Mouse (Mus musculus): ENCODE data around the gene Dgkh. TPM values are rescaled to one million over a fixed set of nuclear protein-coding genes. Genes with fewer than 3 reads are reported as not detected.

Gene Dgkh
- 0.33 and 0.48 TPM in 2 replicates for polyA plus RNA-seq (2015; fragmentation: Nextera tagmentation; extraction: Ambion mirVana)

GRCm38 (mm10) chr14:78732617-78733312 lies at the start of gene Dgkh:
Gene Dgkh (minus strand): TSS chr14:78732776.
- Histone ChIP-seq H3K9ac (replicated peaks) (peak within 1 kb of the TSS; percentile 61), H3K4me2 (ENCODE audit: low read depth, low read length) (peak within 1 kb of the TSS; percentile 93), H3K27ac (ENCODE audit: low read depth) (peak within 1 kb of the TSS; percentile 68), H3K36me3 (replicated peaks; ENCODE audit: insufficient read depth, low read length) (no peaks in the 10 kb centered on the region), H3K27me3 (ENCODE audit: insufficient read depth, low read length) (peaks cover 20% of the 10 kb centered on the region), H3K4me1 (ENCODE audit: insufficient read depth) (peaks cover 12% of the 10 kb centered on the region), H3K9me3 (ENCODE audit: low read length) (no peaks in the 10 kb centered on the region), H3K4me3 (ENCODE audit: low read depth, low read length) (peak within 1 kb of the TSS; percentile 67)
- peak; percentile 91 for ATAC-seq
- peak; percentile 88 for DNase-seq
- no peak for TF ChIP-seq CTCF (IDR thresholded peaks at IDR 0.05; ENCODE audit: low read depth)
- TF ChIP-seq EP300 (IDR thresholded peaks at IDR 0.05; ENCODE audit: low read depth), result no peak
- under 1% methylated on average over 33 of the region's 71 CpGs for WGBS (ENCODE audit: insufficient replicate concordance)

DNA sequence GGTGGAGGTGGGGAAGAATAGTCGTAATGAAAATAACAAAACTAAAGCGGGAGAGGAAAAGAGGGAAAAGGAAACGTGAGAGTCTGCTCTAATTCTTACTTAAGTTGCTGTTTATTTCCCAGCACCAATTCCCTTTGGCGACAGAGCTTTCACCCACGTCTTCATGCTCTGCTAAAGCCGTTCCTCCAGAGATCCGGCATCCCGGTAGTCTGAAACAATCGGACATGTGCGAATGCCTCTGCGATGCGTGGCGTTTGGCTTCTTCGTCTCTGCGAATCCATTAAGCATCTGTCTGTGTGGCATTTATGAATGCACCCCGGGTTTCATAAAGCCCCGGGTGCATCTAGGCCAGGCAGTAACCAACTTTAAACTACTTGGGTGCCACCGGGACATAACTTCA lies 44.6 kb upstream of the Dgkh start:
- no peaks in the 10 kb centered on the region for H3K4me1 ChIP-seq (ENCODE audit: insufficient read depth)
- DNase-seq (no peak), ATAC-seq (no peak)
- no peak overlapping the region for H3K4me3 ChIP-seq (ENCODE audit: low read depth, low read length)
- no peak overlapping the region for H3K9ac ChIP-seq (replicated peaks)
- H3K9me3 ChIP-seq (ENCODE audit: low read length), result no peaks in the 10 kb centered on the region
- TF ChIP-seq EP300 (IDR thresholded peaks at IDR 0.05; ENCODE audit: low read depth) (no peak), CTCF (IDR thresholded peaks at IDR 0.05; ENCODE audit: low read depth) (no peak)
- no peak overlapping the region for H3K4me2 ChIP-seq (ENCODE audit: low read depth, low read length)
- no peak overlapping the region for H3K27ac ChIP-seq (ENCODE audit: low read depth)
- no peaks in the 10 kb centered on the region for H3K36me3 ChIP-seq (replicated peaks; ENCODE audit: insufficient read depth, low read length)
- no peaks in the 10 kb centered on the region for H3K27me3 ChIP-seq (ENCODE audit: insufficient read depth, low read length)
- 79% methylated on average over 18 of the region's 18 CpGs for WGBS (ENCODE audit: insufficient replicate concordance)

- H3K36me3 ChIP-seq (replicated peaks; ENCODE audit: insufficient read depth, low read length), result no peaks in the 10 kb centered on the region
- no peak overlapping the region for H3K9ac ChIP-seq (replicated peaks)
- TF ChIP-seq CTCF (IDR thresholded peaks at IDR 0.05; ENCODE audit: low read depth) (no peak), EP300 (IDR thresholded peaks at IDR 0.05; ENCODE audit: low read depth) (no peak)
- no peaks in the 10 kb centered on the region for H3K4me1 ChIP-seq (ENCODE audit: insufficient read depth)
- H3K27ac ChIP-seq (ENCODE audit: low read depth), result no peak overlapping the region
- H3K4me2 ChIP-seq (ENCODE audit: low read depth, low read length), result no peak overlapping the region
- ATAC-seq (no peak), DNase-seq (no peak)
- no peaks in the 10 kb centered on the region for H3K9me3 ChIP-seq (ENCODE audit: low read length)
- 56% methylated on average over 8 of the region's 8 CpGs for WGBS (ENCODE audit: insufficient replicate concordance)
- no peaks in the 10 kb centered on the region for H3K27me3 ChIP-seq (ENCODE audit: insufficient read depth, low read length)
- H3K4me3 ChIP-seq (ENCODE audit: low read depth, low read length), result no peak overlapping the region
Measured at GRCm38 (mm10) chr14:78776659-78777058, 44.1 kb upstream of the Dgkh start.

DNA sequence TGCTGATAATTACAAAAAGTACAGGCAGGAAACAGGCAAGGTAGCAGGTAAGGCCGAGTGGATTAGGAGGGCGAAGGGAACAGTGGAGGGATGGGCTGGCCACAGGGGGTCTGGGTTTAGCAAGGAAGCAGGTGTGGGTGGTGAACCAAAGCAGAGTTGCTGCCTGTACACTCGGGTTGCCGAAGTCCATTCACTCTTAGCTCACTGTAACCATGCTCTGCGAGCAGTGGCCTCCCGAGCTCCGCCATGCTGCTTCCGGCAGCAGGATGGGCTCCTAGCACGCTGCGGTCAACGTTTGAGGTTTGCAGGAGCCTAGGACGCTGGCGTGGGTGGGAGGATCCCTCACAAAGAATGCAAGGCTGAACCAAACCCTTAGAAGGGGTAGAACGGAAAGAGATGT lies 43.1 kb upstream of the Dgkh start:
- H3K36me3 ChIP-seq (replicated peaks; ENCODE audit: insufficient read depth, low read length), result no peaks in the 10 kb centered on the region
- no peak overlapping the region for H3K4me2 ChIP-seq (ENCODE audit: low read depth, low read length)
- H3K27ac ChIP-seq (ENCODE audit: low read depth), result no peak overlapping the region
- H3K9me3 ChIP-seq (ENCODE audit: low read length), result no peaks in the 10 kb centered on the region
- H3K27me3 ChIP-seq (ENCODE audit: insufficient read depth, low read length), result no peaks in the 10 kb centered on the region
- H3K4me3 ChIP-seq (ENCODE audit: low read depth, low read length), result no peak overlapping the region
- ATAC-seq (no peak), DNase-seq (no peak)
- no peak for TF ChIP-seq EP300 (IDR thresholded peaks at IDR 0.05; ENCODE audit: low read depth)
- no peaks in the 10 kb centered on the region for H3K4me1 ChIP-seq (ENCODE audit: insufficient read depth)
- 68% methylated on average over 14 of the region's 14 CpGs for WGBS (ENCODE audit: insufficient replicate concordance)
- H3K9ac ChIP-seq (replicated peaks), result no peak overlapping the region

DNA sequence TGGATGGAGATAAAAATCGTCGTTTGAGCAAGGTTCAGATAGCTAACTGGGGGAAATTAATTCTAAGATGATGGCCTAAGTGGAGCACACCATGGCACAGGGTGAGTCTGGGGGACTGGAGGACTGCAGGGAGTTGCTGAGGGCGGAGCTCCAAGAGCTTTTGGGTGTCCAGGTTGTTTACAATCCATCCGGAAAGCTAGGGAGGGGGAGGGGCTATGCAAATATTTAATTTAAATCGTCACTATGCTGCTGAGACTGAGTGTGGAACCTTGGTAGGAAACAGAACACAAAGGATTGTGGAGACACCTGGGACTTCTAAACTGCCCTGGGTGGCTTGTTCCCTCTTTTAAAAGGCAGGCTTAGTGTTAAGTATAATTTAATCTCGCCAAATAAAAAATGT lies 42.6 kb upstream of the Dgkh start:
- ATAC-seq, result no peak

DNA sequence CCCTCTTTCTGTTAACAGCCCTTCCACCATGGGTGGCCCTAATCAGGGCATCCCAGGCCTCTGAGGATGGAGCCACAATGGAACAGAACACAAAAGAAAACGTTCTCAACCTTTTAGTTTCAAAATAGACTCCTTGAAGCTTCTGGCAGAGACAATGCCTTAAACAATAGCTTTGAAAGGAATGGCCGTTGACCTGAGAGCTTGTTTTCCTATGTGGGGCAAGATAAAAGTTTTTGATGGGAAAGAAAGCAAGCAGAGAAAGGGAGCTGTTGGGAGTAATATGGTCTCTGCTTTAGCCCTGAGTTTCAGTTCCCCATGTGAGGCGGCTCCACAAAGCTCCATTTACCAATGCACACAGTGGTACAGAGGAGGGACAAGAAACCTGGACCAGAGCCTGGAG lies 37.9 kb upstream of the Dgkh start:
- DNase-seq (no peak), ATAC-seq (no peak)
- Histone ChIP-seq H3K36me3 (replicated peaks; ENCODE audit: insufficient read depth, low read length) (no peaks in the 10 kb centered on the region), H3K9ac (replicated peaks) (no peak overlapping the region), H3K27ac (ENCODE audit: low read depth) (no peak overlapping the region), H3K27me3 (ENCODE audit: insufficient read depth, low read length) (no peaks in the 10 kb centered on the region), H3K4me3 (ENCODE audit: low read depth, low read length) (no peak overlapping the region), H3K4me1 (ENCODE audit: insufficient read depth) (no peaks in the 10 kb centered on the region), H3K4me2 (ENCODE audit: low read depth, low read length) (no peak overlapping the region), H3K9me3 (ENCODE audit: low read length) (no peaks in the 10 kb centered on the region)
- WGBS (ENCODE audit: insufficient replicate concordance), result 36% methylated on average over 3 of the region's 3 CpGs
- TF ChIP-seq EP300 (IDR thresholded peaks at IDR 0.05; ENCODE audit: low read depth) (no peak), CTCF (IDR thresholded peaks at IDR 0.05; ENCODE audit: low read depth) (no peak)

More for the DNA sequence above, 42.6 kb upstream of the Dgkh start:
- Histone ChIP-seq H3K4me3 (ENCODE audit: low read depth, low read length) (no peak overlapping the region), H3K9ac (replicated peaks) (no peak overlapping the region), H3K4me1 (ENCODE audit: insufficient read depth) (no peaks in the 10 kb centered on the region), H3K36me3 (replicated peaks; ENCODE audit: insufficient read depth, low read length) (no peaks in the 10 kb centered on the region), H3K9me3 (ENCODE audit: low read length) (no peaks in the 10 kb centered on the region), H3K27ac (ENCODE audit: low read depth) (no peak overlapping the region), H3K27me3 (ENCODE audit: insufficient read depth, low read length) (no peaks in the 10 kb centered on the region), H3K4me2 (ENCODE audit: low read depth, low read length) (no peak overlapping the region)
- DNase-seq, result no peak
- TF ChIP-seq EP300 (IDR thresholded peaks at IDR 0.05; ENCODE audit: low read depth), result no peak
- no peak for TF ChIP-seq CTCF (IDR thresholded peaks at IDR 0.05; ENCODE audit: low read depth)
- WGBS (ENCODE audit: insufficient replicate concordance), result 52% methylated on average over 6 of the region's 6 CpGs

Data from liver, postnatal 0 days (tissue).